Mouse (Mus musculus) MEL (cell line): ENCODE measurements around the gene Ccdc183. TPM values are rescaled to one million over a fixed set of nuclear protein-coding genes. Genes with fewer than 3 reads are reported as not detected.

Experiments
- DNase-seq: peaks from one replicate; pipeline ENCODE4 v3.0.0; 2011; ENCODE audit warnings: low read depth, low spot score
- H3K27ac ChIP-seq: 2 replicates; pipeline ENCODE4 v1.5.1; 2012; ENCODE audit warnings: low read depth, mild to moderate bottlenecking, control low read depth, low read length, moderate library complexity; ENCODE audit not compliant: control insufficient read depth
- H3K27me3 ChIP-seq, 2 experiments: fragments of 150-350 bp in 1 of 2; sonication (generic) in 1 of 2; 2 replicates each; pipeline ENCODE4 v1.6.1; 2012; ENCODE audit warnings: low read length in 2 of 2, mild to moderate bottlenecking in 2 of 2, improper control_type of control experiment in 1 of 2, moderate library complexity in 1 of 2; ENCODE audit not compliant: insufficient read depth in 2 of 2, control insufficient read depth in 1 of 2
- H3K36me3 ChIP-seq, 2 experiments: 2 replicates each; pipeline ENCODE4 v1.6.1; 2012 to 2014; ENCODE audit warnings: low read length in 2 of 2, improper control_type of control experiment in 1 of 2, inconsistent platforms in 1 of 2, mild to moderate bottlenecking in 1 of 2; ENCODE audit not compliant: insufficient read depth in 2 of 2, control insufficient read depth in 1 of 2
- H3K4me1 ChIP-seq, 2 experiments: fragments of 150-350 bp in 1 of 2; sonication (generic) in 1 of 2; 2 replicates each; pipeline ENCODE4 v1.6.1; 2012; ENCODE audit warnings: low read length in 2 of 2, improper control_type of control experiment in 1 of 2, mild to moderate bottlenecking in 1 of 2; ENCODE audit not compliant: insufficient read depth in 2 of 2, control insufficient read depth in 1 of 2
- H3K4me3 ChIP-seq, 2 experiments: fragments of 150-350 bp in 1 of 2; sonication (generic) in 1 of 2; 2 replicates each; pipeline ENCODE4 v1.5.1; 2012; ENCODE audit warnings: low read depth in 2 of 2, low read length in 2 of 2, mild to moderate bottlenecking in 2 of 2, moderate library complexity in 2 of 2, control low read depth in 1 of 2, improper control_type of control experiment in 1 of 2; ENCODE audit not compliant: control insufficient read depth in 1 of 2, insufficient read depth in 1 of 2
- H3K79me2 ChIP-seq: 2 replicates; pipeline ENCODE4 v1.6.1; 2012; ENCODE audit warnings: mild to moderate bottlenecking, low read length, moderate library complexity; ENCODE audit not compliant: control insufficient read depth, poor library complexity, insufficient read depth
- H3K9ac ChIP-seq: 2 replicates; pipeline ENCODE4 v1.6.1; 2012; ENCODE audit warnings: low read depth, mild to moderate bottlenecking, control low read depth, low read length, moderate library complexity; ENCODE audit not compliant: control insufficient read depth, poor library complexity, severe bottlenecking
- H3K9me3 ChIP-seq: fragments of 150-350 bp; sonication (generic); replicated peaks from 2 replicates; pipeline ENCODE4 v1.6.1; 2012; ENCODE audit warnings: mild to moderate bottlenecking, low read length, improper control_type of control experiment, moderate library complexity; ENCODE audit not compliant: insufficient read depth
- BHLHE40 ChIP-seq: IDR thresholded peaks from 2 replicates; pipeline ENCODE4 v1.6.1; 2012; ENCODE audit warnings: low read depth, mild to moderate bottlenecking, inconsistent platforms, low read length, improper control_type of control experiment, borderline replicate concordance
- CHD1 ChIP-seq: IDR thresholded peaks from 2 replicates; pipeline ENCODE4 v1.6.1; 2012; ENCODE audit warnings: low read depth, mild to moderate bottlenecking, inconsistent platforms, low read length, improper control_type of control experiment
- CHD2 ChIP-seq: IDR thresholded peaks from 2 replicates; pipeline ENCODE4 v1.6.1; 2011; ENCODE audit warnings: low read length, improper control_type of control experiment
- CTCF ChIP-seq, 3 experiments: IDR thresholded peaks in 2 of 3; conservative IDR thresholded peaks in 1 of 3; 2 replicates each; pipeline ENCODE4 v1.5.1; 2011 to 2012; ENCODE audit warnings: low read length in 3 of 3, low read depth in 2 of 3, mild to moderate bottlenecking in 2 of 3, improper control_type of control experiment in 1 of 3, inconsistent platforms in 1 of 3, mixed read lengths in 1 of 3, moderate library complexity in 1 of 3; ENCODE audit not compliant: control insufficient read depth in 1 of 3, insufficient read depth in 1 of 3, poor library complexity in 1 of 3, severe bottlenecking in 1 of 3
- E2F4 ChIP-seq: IDR thresholded peaks from 2 replicates; pipeline ENCODE4 v1.6.1; 2011; ENCODE audit warnings: low read depth, low read length, improper control_type of control experiment, borderline replicate concordance
- EP300 ChIP-seq, 2 experiments: IDR thresholded peaks; 2 replicates each; pipeline ENCODE4 v1.6.1; 2011; ENCODE audit warnings: improper control_type of control experiment in 2 of 2, low read length in 2 of 2, low read depth in 1 of 2, mild to moderate bottlenecking in 1 of 2
- GABPA ChIP-seq: IDR thresholded peaks from 2 replicates; pipeline ENCODE4 v1.6.1; 2012; ENCODE audit warnings: low read depth, mild to moderate bottlenecking, inconsistent platforms, low read length, improper control_type of control experiment, moderate library complexity
- MAFK ChIP-seq: IDR thresholded peaks from 2 replicates; pipeline ENCODE4 v1.6.1; 2011; ENCODE audit warnings: low read depth, mild to moderate bottlenecking, low read length, improper control_type of control experiment, borderline replicate concordance
- MAX ChIP-seq: IDR thresholded peaks from 2 replicates; pipeline ENCODE4 v1.6.1; 2011; ENCODE audit warnings: low read length, improper control_type of control experiment
- MAZ ChIP-seq: IDR thresholded peaks from 2 replicates; pipeline ENCODE4 v1.6.1; 2012; ENCODE audit warnings: low read depth, mild to moderate bottlenecking, inconsistent platforms, low read length, improper control_type of control experiment
- MEF2A ChIP-seq: IDR thresholded peaks from 2 replicates; pipeline ENCODE4 v1.6.1; 2014; ENCODE audit warnings: low read depth, mild to moderate bottlenecking, inconsistent platforms, low read length, improper control_type of control experiment; ENCODE audit not compliant: poor library complexity, insufficient replicate concordance, severe bottlenecking; ENCODE audit errors: extremely low read depth
- MYB ChIP-seq: IDR thresholded peaks from 2 replicates; pipeline ENCODE4 v1.6.1; 2011; ENCODE audit warnings: mild to moderate bottlenecking, low read depth, low read length, improper control_type of control experiment
- MYC ChIP-seq: IDR thresholded peaks from 2 replicates; pipeline ENCODE4 v1.6.1; 2011; ENCODE audit warnings: low read depth, mild to moderate bottlenecking, low read length, improper control_type of control experiment, moderate library complexity
- NELFE ChIP-seq: IDR thresholded peaks from 2 replicates; pipeline ENCODE4 v1.6.1; 2011; ENCODE audit warnings: low read depth, low read length, improper control_type of control experiment
- POLR2A ChIP-seq, 2 experiments: IDR thresholded peaks; 2 replicates each; pipeline ENCODE4 v1.6.1; 2011 to 2012; ENCODE audit warnings: low read length in 2 of 2, mild to moderate bottlenecking in 2 of 2, control low read depth in 1 of 2, improper control_type of control experiment in 1 of 2, low read depth in 1 of 2, moderate library complexity in 1 of 2; ENCODE audit not compliant: control insufficient read depth in 1 of 2, insufficient read depth in 1 of 2, poor library complexity in 1 of 2
- POLR2AphosphoS5 ChIP-seq: IDR thresholded peaks from 2 replicates; pipeline ENCODE4 v1.6.1; 2012; ENCODE audit warnings: low read depth, borderline replicate concordance, mild to moderate bottlenecking, inconsistent platforms, low read length, moderate library complexity, mixed read lengths
- TAL1 ChIP-seq: IDR thresholded peaks from 2 replicates; pipeline ENCODE4 v1.6.1; 2012; ENCODE audit warnings: mild to moderate bottlenecking, inconsistent platforms, low read length, moderate library complexity, mixed read lengths
- UBTF ChIP-seq: IDR thresholded peaks from 2 replicates; pipeline ENCODE4 v1.6.1; 2012; ENCODE audit warnings: low read depth, mild to moderate bottlenecking, inconsistent platforms, low read length, improper control_type of control experiment, moderate library complexity, borderline replicate concordance; ENCODE audit not compliant: insufficient read depth
- USF1 ChIP-seq: IDR thresholded peaks from 2 replicates; pipeline ENCODE4 v1.6.1; 2014; ENCODE audit warnings: low read depth, mild to moderate bottlenecking, inconsistent platforms, low read length, improper control_type of control experiment, moderate library complexity
- USF2 ChIP-seq, 2 experiments: IDR thresholded peaks; 2 replicates each; pipeline ENCODE4 v1.6.1; 2011 to 2012; ENCODE audit warnings: improper control_type of control experiment in 2 of 2, low read length in 2 of 2, borderline replicate concordance in 1 of 2, inconsistent platforms in 1 of 2, low read depth in 1 of 2, mild to moderate bottlenecking in 1 of 2; ENCODE audit not compliant: insufficient read depth in 1 of 2
- ZKSCAN1 ChIP-seq: IDR thresholded peaks from 2 replicates; pipeline ENCODE4 v1.6.1; 2012; ENCODE audit warnings: low read depth, mild to moderate bottlenecking, inconsistent platforms, low read length, improper control_type of control experiment, moderate library complexity
- ZNF384 ChIP-seq: IDR thresholded peaks from 2 replicates; pipeline ENCODE4 v1.6.1; 2012; ENCODE audit warnings: low read depth, mild to moderate bottlenecking, inconsistent platforms, low read length, improper control_type of control experiment
- polyA plus RNA-seq, 2 experiments: library from polyadenylated mRNA; stranded (reverse) in 1 of 2; unstranded in 1 of 2; fragments of >175 nt in 1 of 2; fragments of >200 nt in 1 of 2; gene quantifications; 2 replicates each; pipeline versions ENCODE4 v1.2.1 to v1.2.4; 2012; ENCODE audit warnings: low replicate concordance in 2 of 2, low read depth in 1 of 2; ENCODE audit not compliant: insufficient read length in 2 of 2, insufficient read depth in 1 of 2, missing spikeins in 1 of 2
- total RNA-seq: library from RNA; depleted of rRNA; stranded (reverse); fragments of 300-350 nt; gene quantifications from 2 replicates; pipeline ENCODE4 v1.2.3, GENCODE M21; 2012

Gene Ccdc183
- total and polyA plus RNA-seq, 3 experiments: 0.04 to 0.26 TPM; not detected in 1

GRCm38 (mm10) chr2:25620386-25620785 is 2.9 kb upstream of the Ccdc183 start:
- Histone ChIP-seq H3K9ac (no peak overlapping the region), H3K27ac (no peak overlapping the region), H3K4me3 (no peak overlapping the region)
- TF ChIP-seq CHD2: no peak
- no peak for TF ChIP-seq MYC
- TF ChIP-seq MAZ: no peak
- TF ChIP-seq USF1: no peak
- no peak for TF ChIP-seq MAFK
- no peak for TF ChIP-seq USF2 (IDR thresholded peaks at IDR 0.05; ENCODE audit: borderline replicate concordance in 1 of 2, insufficient read depth in 1 of 2, low read depth in 1 of 2, low read length in 2 of 2)
- no peak for TF ChIP-seq POLR2A (IDR thresholded peaks at IDR 0.05; ENCODE audit: control insufficient read depth in 1 of 2, insufficient read depth in 1 of 2, low read depth in 1 of 2, low read length in 2 of 2, poor library complexity in 1 of 2)
- no peak for TF ChIP-seq MYB
- no peak for TF ChIP-seq TAL1
- no peak for TF ChIP-seq GABPA
- TF ChIP-seq NELFE: no peak
- no peak for TF ChIP-seq ZKSCAN1
- TF ChIP-seq BHLHE40: no peak
- no peak for TF ChIP-seq MEF2A
- TF ChIP-seq CTCF (IDR thresholded peaks at IDR 0.05 in 2 of 3, conservative IDR thresholded peaks at IDR 0.05 in 1 of 3; ENCODE audit: control insufficient read depth in 1 of 3, insufficient read depth in 1 of 3, low read depth in 2 of 3, low read length in 3 of 3, poor library complexity in 1 of 3, severe bottlenecking in 1 of 3): no peak
- TF ChIP-seq POLR2AphosphoS5: no peak
- no peak for TF ChIP-seq MAX
- no peak for TF ChIP-seq UBTF
- TF ChIP-seq EP300 (IDR thresholded peaks at IDR 0.05; ENCODE audit: low read depth in 1 of 2, low read length in 2 of 2): no peak
- TF ChIP-seq CHD1: no peak
- TF ChIP-seq, all 39 proteins: peak for 0
- no peaks in the 10 kb centered on the region for H3K27me3 ChIP-seq
- peak; percentile 69 for DNase-seq
- peaks cover 0 to 5% of the 10 kb centered on the region in 2 experiments; a peak in 2 of 4 replicates for H3K36me3 ChIP-seq
- no peaks in the 10 kb centered on the region for H3K79me2 ChIP-seq
- H3K4me1 ChIP-seq: peaks cover 0 to 22% of the 10 kb centered on the region in 2 experiments; a peak in 3 of 4 replicates
- H3K9me3 ChIP-seq: no peaks in the 10 kb centered on the region

DNA sequence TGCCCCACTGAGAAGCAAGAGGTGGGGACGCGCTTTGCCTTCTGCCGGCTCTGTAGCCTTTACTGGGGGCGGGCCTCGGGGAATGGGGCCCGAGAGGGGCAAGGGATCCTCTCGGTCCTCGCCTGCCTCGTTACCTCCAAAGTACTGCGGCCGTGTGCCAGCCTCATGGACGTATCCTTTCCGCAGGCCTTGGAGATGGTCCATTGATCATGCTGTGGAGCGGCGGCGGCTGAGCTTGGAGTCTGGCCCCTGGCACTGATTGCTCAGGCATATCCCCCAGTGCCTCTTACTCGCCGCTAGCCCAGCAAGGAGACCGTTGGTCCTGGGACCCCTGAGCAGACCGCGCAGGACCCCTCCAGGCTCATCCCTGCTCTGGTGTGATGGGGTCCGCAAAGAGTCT is 1.1 kb downstream of the Ccdc183 start:
- no peak for TF ChIP-seq E2F4
- no peak for TF ChIP-seq GABPA
- TF ChIP-seq ZNF384: no peak
- Histone ChIP-seq H3K4me1 (peaks cover 0 to 14% of the 10 kb centered on the region in 2 experiments; a peak in 3 of 4 replicates), H3K9me3 (no peaks in the 10 kb centered on the region), H3K27me3 (no peaks in the 10 kb centered on the region), H3K27ac (no peak overlapping the region), H3K9ac (no peak overlapping the region), H3K36me3 (peaks cover 0 to 5% of the 10 kb centered on the region in 2 experiments; a peak in 2 of 4 replicates), H3K4me3 (no peak overlapping the region), H3K79me2 (no peaks in the 10 kb centered on the region)
- DNase-seq: no peak
